Mouse (Mus musculus) left cerebral cortex, postnatal 25 days (tissue): ENCODE results near the gene 4930432M17Rik. TPM values are rescaled to one million over a fixed set of nuclear protein-coding genes. Genes with fewer than 3 reads are reported as not detected.
A peak's percentile ranks its signal among the peaks of the same experiment; 100 is the strongest.

Experiments used
- DNase-seq, 2 experiments: peaks; one replicate each; pipeline ENCODE4 v3.0.0; 2022; ENCODE audit warnings: low spot score in 2 of 2, mixed read lengths in 1 of 2
- intact Hi-C: fragments of 180-260 bp; cut with DNase I; formaldehyde crosslinking; loops from one replicate; pipeline ENCODE4 v1.15.1; 2025
- total RNA-seq, 2 experiments: library from RNA; stranded (reverse); gene quantifications; 2 replicates each; pipeline ENCODE4 v1.2.3; 2021

The 4930432M17Rik gene
- total RNA-seq, 2 experiments from 2014 or later = not detected

DNA sequence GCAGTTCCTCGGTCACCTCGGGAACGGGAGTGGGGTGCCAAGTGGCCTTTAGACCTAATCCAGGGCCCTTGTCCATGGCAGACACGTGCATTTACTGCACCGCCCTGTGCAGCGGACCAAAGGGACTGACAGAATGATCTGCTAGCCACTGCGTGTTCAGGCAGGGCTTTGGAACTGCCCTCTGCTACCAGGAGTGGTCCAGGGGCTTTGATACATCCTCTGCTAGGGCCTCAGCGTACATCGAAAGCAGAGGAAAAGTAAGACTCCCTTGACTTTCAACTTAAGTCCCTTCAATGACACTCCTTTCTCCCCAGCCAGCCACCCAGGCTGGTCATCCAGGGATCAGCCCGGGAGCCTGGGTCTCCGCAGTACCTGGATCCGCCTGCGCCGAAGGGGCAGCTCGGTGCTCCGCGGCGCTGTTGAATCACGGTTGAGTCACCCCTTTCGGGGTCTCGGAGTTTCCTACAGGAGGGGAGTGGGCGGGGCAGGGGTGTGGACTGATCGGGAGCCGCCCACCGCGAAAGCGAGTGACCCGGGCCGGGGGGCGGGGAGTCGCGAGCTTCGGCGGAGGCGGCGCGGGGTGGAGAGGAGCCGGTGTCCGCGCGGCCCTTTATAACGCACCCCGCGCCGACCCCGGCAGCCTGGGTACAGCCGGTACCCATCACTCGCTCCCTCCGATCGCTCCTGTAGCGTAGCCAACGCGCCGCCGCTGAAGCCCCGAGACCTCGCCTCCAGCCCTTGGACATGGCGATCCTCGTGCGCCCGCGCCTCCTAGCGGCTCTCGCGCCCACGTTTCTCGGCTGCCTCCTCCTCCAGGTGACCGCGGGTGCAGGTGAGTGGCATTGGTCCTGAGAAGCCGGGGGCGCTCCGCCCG is 52.6 kb downstream of the 4930432M17Rik start, which contains the start of gene F3:
F3 (plus strand) TSS at position 567 of the 874 bp plus-strand sequence.
- DNase-seq = peak; percentile 66 to 74

GRCm38 (mm10) chr3:121723968-121724524 is 53.5 kb downstream of the 4930432M17Rik start:
- peak; percentile 41 to 44 for DNase-seq
- intact Hi-C loops = loop anchor here (2.0 kb wide), 1 partner anchor 87 kb away; no protein-coding TSS in a partner anchor

More for the DNA sequence above, 52.6 kb downstream of the 4930432M17Rik start, which contains the start of gene F3:
- intact Hi-C loops = loop anchor here (2.0 kb wide), 1 partner anchor 86 kb away; no protein-coding TSS in a partner anchor

DNA sequence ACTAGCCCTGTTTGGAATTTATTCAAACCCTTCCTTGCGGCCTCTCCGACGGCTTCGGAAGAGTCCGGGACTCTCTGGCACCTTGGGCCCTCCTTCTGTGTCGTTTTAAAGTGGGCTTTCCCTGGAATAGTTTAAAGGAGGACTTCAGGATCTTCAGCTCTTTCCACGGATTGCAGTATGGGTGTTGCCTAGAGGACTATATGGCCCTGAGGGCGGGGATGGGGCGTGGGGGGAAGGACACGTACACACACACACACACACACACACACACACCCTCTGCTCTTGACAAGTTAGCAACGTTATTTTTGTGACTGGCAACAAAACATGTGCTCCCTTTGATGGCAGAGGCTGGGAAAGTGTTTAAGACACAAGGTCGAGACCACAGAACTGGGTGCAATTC is 54.0 kb downstream of the 4930432M17Rik start:
- intact Hi-C loops = no loop called here
- DNase-seq = no peak

DNA sequence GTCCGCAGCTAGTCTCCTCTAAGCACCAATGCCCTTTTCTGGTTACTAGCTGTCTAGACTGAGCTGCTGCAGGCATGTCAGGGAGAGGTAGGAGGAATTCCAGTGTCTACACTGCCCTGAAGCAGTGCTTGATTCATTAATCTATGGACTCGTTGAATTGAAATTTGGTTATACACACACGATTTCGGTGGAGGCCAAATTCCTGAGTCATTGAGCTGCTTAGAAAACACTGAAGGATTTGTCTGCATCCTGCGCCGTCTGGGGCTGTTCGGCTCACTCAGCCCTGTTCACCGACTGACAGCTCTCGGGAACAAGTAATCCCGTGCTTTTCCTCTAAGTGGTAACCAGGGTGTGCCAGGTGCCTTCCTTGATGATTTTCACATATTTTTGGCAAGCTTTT is 55.1 kb downstream of the 4930432M17Rik start:
- intact Hi-C loops = no loop called here
- no peak for DNase-seq

GRCm38 (mm10) chr3:121729678-121730077 is 59.1 kb downstream of the 4930432M17Rik start:
- no peak for DNase-seq
- intact Hi-C loops = loop anchor here (10.0 kb wide), 1 partner anchor 425 kb away; no protein-coding TSS in a partner anchor

Other genes with a start within 250 kb of the 4930432M17Rik start
- 10 to 100 TPM; 66.1 to 66.7 TPM for gene Cnn3, start 244.3 kb upstream of the 4930432M17Rik start, total RNA-seq
- not detected for gene Slc44a3, start 138.4 kb upstream of the 4930432M17Rik start, total RNA-seq
- 10 to 100 TPM; 42.7 to 45.5 TPM for gene F3, start 52.8 kb downstream of the 4930432M17Rik start, total RNA-seq
- gene Abcd3, start 144.5 kb downstream of the 4930432M17Rik start, total RNA-seq = 10 to 100 TPM; 53.3 to 54.7 TPM